Mouse (Mus musculus): ENCODE data around the gene Nbeal2. TPM values are rescaled to one million over a fixed set of nuclear protein-coding genes. Genes with fewer than 3 reads are reported as not detected.

Gene Nbeal2
- polyA plus RNA-seq, 1 experiment from 2014 or later: 5.0 TPM

DNA sequence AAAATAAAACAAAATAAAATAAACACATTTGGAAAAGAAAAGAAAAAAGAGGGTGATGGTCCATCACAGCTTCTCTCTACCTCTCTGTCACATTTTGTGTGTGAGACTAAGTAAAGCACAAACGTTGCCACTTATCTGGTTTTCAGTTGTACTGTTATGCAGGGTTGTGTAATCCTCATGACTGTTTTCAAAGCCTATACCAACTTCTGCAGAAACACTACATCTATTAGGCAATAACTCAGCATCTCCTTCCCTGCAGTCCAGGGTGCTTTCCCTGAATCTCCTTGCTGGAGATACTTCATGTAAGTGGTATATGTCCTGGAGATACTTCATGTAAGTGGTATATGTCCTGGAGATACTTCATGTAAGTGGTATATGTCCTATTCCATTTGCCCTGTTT lies 8.9 kb upstream of the Nbeal2 start:
- WGBS: 74% methylated on average over 1 of the region's 1 CpGs
- H3K27ac ChIP-seq (ENCODE audit: low read length): no peak overlapping the region
- no peak overlapping the region for H3K4me2 ChIP-seq (replicated peaks; ENCODE audit: low read depth, low read length)
- no peaks in the 10 kb centered on the region for H3K27me3 ChIP-seq (ENCODE audit: insufficient read depth, low read length)
- no peaks in the 10 kb centered on the region for H3K36me3 ChIP-seq (ENCODE audit: insufficient read depth, low read length)
- ATAC-seq (ENCODE audit: low FRiP score, low TSS enrichment): no peak
- H3K9ac ChIP-seq (replicated peaks; ENCODE audit: low read length): no peak overlapping the region
- H3K9me3 ChIP-seq (ENCODE audit: low read length): no peaks in the 10 kb centered on the region
- peaks cover 36% of the 10 kb centered on the region for H3K4me1 ChIP-seq (ENCODE audit: insufficient read depth, low read length)
- H3K4me3 ChIP-seq (ENCODE audit: low read length): no peak overlapping the region

GRCm38 (mm10) chr9:110660856-110661612 lies 7.1 kb upstream of the Nbeal2 start:
- no peak overlapping the region for H3K4me2 ChIP-seq (replicated peaks; ENCODE audit: low read depth, low read length)
- peaks cover 26% of the 10 kb centered on the region for H3K4me1 ChIP-seq (ENCODE audit: insufficient read depth, low read length)
- H3K36me3 ChIP-seq (ENCODE audit: insufficient read depth, low read length): no peaks in the 10 kb centered on the region
- 74% methylated on average over 7 of the region's 7 CpGs for WGBS
- H3K9me3 ChIP-seq (ENCODE audit: low read length): no peaks in the 10 kb centered on the region
- no peak for ATAC-seq (ENCODE audit: low FRiP score, low TSS enrichment)
- H3K27me3 ChIP-seq (ENCODE audit: insufficient read depth, low read length): no peaks in the 10 kb centered on the region
- H3K4me3 ChIP-seq (ENCODE audit: low read length): no peak overlapping the region
- H3K27ac ChIP-seq (ENCODE audit: low read length): no peak overlapping the region
- no peak overlapping the region for H3K9ac ChIP-seq (replicated peaks; ENCODE audit: low read length)

DNA sequence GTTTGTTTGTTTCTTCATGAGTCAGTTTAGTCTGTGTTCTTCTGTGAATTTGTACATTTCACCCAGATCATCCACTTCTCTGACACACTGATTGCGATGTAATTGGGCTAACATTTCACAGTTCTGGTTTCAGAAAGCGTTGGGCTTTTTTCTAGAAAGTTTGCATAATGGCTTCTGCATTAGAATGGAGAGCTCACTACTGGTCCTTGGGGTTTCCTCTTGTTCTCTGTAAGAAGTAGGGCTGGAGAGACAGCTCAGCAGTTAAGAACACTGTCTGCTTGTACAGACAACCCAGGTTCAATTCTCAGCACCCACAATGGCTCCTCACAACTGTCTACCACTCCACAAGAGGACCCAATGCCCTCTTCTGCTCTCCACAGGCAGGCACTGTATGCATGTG lies 6.2 kb upstream of the Nbeal2 start:
- 85% methylated on average over 2 of the region's 2 CpGs for WGBS

GRCm38 (mm10) chr9:110659521-110659920 lies 5.6 kb upstream of the Nbeal2 start:
- no peak for ATAC-seq (ENCODE audit: low FRiP score, low TSS enrichment)
- Histone ChIP-seq H3K27ac (ENCODE audit: low read length) (no peak overlapping the region), H3K9ac (replicated peaks; ENCODE audit: low read length) (no peak overlapping the region), H3K4me1 (ENCODE audit: insufficient read depth, low read length) (peaks cover 24% of the 10 kb centered on the region), H3K4me2 (replicated peaks; ENCODE audit: low read depth, low read length) (no peak overlapping the region), H3K9me3 (ENCODE audit: low read length) (no peaks in the 10 kb centered on the region), H3K36me3 (ENCODE audit: insufficient read depth, low read length) (no peaks in the 10 kb centered on the region), H3K4me3 (ENCODE audit: low read length) (no peak overlapping the region), H3K27me3 (ENCODE audit: insufficient read depth, low read length) (no peaks in the 10 kb centered on the region)
- WGBS: 91% methylated on average over 12 of the region's 12 CpGs

More for the DNA sequence above, 6.2 kb upstream of the Nbeal2 start:
- Histone ChIP-seq H3K36me3 (ENCODE audit: insufficient read depth, low read length) (no peaks in the 10 kb centered on the region), H3K4me2 (replicated peaks; ENCODE audit: low read depth, low read length) (no peak overlapping the region), H3K4me3 (ENCODE audit: low read length) (no peak overlapping the region), H3K27me3 (ENCODE audit: insufficient read depth, low read length) (no peaks in the 10 kb centered on the region), H3K27ac (ENCODE audit: low read length) (no peak overlapping the region), H3K4me1 (ENCODE audit: insufficient read depth, low read length) (peaks cover 23% of the 10 kb centered on the region), H3K9ac (replicated peaks; ENCODE audit: low read length) (no peak overlapping the region), H3K9me3 (ENCODE audit: low read length) (no peaks in the 10 kb centered on the region)
- no peak for ATAC-seq (ENCODE audit: low FRiP score, low TSS enrichment)

DNA sequence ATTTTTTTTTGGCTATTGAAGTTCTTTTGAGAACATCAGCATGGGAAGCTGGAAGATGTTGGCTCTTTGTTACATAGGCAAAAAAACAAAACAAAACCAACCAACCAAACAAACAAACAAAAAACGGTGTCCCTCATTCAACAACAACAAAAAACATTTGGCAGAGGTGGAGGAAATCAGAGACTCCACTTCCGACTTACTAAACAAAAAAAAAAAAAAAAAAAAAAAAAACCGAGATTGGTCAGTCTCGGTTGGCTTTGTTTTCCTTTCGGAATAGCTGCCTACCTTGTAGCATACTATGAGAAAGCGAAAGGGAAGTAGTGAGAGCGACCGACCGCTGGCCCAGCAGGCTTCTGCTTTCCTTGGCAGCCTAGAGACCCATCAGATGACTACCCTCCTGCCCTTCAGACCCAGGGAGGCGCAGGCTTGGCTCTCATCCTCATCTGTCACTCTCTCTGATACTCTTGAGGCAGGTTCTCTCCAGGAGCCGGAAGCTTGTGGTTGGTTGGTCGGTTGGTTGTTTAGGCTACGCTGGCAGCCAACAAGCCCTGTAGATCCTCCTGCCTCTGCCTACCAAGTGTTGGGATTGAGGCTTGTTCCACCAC lies 3.6 kb upstream of the Nbeal2 start:
- WGBS: 73% methylated on average over 13 of the region's 13 CpGs
- no peaks in the 10 kb centered on the region for H3K27me3 ChIP-seq (ENCODE audit: insufficient read depth, low read length)
- H3K9ac ChIP-seq (replicated peaks; ENCODE audit: low read length): peak overlapping the region; percentile 88
- H3K4me2 ChIP-seq (replicated peaks; ENCODE audit: low read depth, low read length): peak overlapping the region; percentile 67
- no peak for ATAC-seq (ENCODE audit: low FRiP score, low TSS enrichment)
- peak overlapping the region; percentile 70; the same call in 1 of the 2 replicates for H3K4me3 ChIP-seq (ENCODE audit: low read length)
- no peaks in the 10 kb centered on the region for H3K36me3 ChIP-seq (ENCODE audit: insufficient read depth, low read length)
- H3K4me1 ChIP-seq (ENCODE audit: insufficient read depth, low read length): peaks cover 30% of the 10 kb centered on the region
- H3K9me3 ChIP-seq (ENCODE audit: low read length): no peaks in the 10 kb centered on the region
- H3K27ac ChIP-seq (ENCODE audit: low read length): no peak overlapping the region; the same call in 1 of the 2 replicates

DNA sequence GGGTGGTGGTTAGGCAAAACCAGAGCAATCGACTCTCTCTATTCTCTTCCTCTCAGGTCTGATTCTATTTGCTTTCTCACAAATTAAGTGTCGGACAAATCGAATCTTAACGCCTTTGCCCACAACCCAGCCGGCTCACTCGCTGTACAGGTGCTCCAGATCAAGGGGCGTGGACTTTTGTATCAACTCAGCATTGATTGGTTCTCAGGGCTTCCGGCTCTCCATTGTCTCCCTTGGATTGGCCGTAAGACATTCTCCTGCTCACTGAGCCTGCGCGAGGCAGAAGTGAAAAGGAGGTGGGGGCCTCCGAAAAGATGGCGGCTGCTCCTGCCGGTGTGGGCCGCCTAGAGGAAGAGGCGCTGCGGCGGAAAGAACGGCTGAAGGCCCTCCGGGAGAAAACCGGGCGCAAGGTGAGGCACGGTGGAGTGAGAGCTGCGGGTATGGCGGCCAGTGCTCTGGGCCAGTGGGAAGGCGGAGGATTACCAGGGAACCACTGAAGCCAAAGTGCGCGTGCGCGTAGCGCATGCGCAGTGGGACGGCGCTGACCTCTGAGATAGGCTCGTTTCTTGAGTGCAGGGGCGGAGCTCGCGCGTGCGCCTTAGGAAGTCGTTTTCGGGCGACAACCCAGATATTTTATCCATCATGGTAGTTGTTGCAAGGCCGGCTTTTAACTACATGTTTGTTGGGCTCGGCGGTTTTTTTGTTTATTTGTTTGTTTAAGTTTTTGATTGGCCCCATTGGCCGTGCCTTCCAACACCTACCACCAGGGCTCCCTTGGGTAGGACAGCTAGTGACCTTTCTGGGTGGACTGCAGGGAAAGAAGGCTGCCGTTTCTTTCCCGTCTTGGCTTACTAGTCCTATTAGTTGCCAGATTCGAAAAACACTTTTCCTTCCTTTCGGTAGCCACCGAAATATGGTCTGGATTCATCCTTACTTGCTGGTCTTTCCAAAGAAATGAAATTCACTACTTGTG lies 2.6 kb upstream of the Nbeal2 start, which contains the start of gene Ccdc12:
TSS of gene Ccdc12 (plus strand) at position 255 of the 973 bp plus-strand sequence.
- under 1% methylated on average over 52 of the region's 52 CpGs for WGBS
- peaks cover 38% of the 10 kb centered on the region for H3K4me1 ChIP-seq (ENCODE audit: insufficient read depth, low read length)
- peak within 1 kb of the TSS; percentile 70 for H3K4me2 ChIP-seq (replicated peaks; ENCODE audit: low read depth, low read length)
- peak within 1 kb of the TSS; percentile 70 for H3K4me3 ChIP-seq (ENCODE audit: low read length)
- peak; percentile 88 for ATAC-seq (ENCODE audit: low FRiP score, low TSS enrichment)
- no peaks in the 10 kb centered on the region for H3K27me3 ChIP-seq (ENCODE audit: insufficient read depth, low read length)
- H3K27ac ChIP-seq (ENCODE audit: low read length): peak within 1 kb of the TSS; percentile 89
- no peaks in the 10 kb centered on the region for H3K36me3 ChIP-seq (ENCODE audit: insufficient read depth, low read length)
- peak within 1 kb of the TSS; percentile 88 for H3K9ac ChIP-seq (replicated peaks; ENCODE audit: low read length)
- no peaks in the 10 kb centered on the region for H3K9me3 ChIP-seq (ENCODE audit: low read length)

DNA sequence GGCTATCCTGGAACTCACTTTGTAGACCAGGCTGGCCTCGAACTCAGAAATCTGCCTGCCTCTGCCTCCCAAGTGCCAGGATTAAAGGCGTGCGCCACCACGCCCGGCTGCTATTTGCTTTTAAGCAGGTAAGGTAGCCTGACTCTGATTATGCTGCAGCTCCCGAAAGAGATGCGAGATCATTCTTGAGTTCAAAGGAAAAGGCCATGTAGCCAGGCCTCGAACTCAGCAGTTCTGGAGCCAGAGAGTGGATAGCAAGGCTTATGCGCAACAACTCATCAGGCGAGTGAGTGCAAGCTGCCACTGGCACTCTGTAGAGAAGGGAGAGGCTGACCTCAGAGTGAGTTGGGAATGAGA lies 1.7 kb upstream of the Nbeal2 start:
- Histone ChIP-seq H3K27ac (ENCODE audit: low read length) (peak overlapping the region; percentile 85), H3K27me3 (ENCODE audit: insufficient read depth, low read length) (no peaks in the 10 kb centered on the region), H3K9me3 (ENCODE audit: low read length) (no peaks in the 10 kb centered on the region), H3K9ac (replicated peaks; ENCODE audit: low read length) (peak overlapping the region; percentile 46), H3K4me1 (ENCODE audit: insufficient read depth, low read length) (peaks cover 33% of the 10 kb centered on the region), H3K4me3 (ENCODE audit: low read length) (peak overlapping the region; percentile 70), H3K4me2 (replicated peaks; ENCODE audit: low read depth, low read length) (peak overlapping the region; percentile 70), H3K36me3 (ENCODE audit: insufficient read depth, low read length) (no peaks in the 10 kb centered on the region)
- ATAC-seq (ENCODE audit: low FRiP score, low TSS enrichment): no peak
- WGBS: 80% methylated on average over 10 of the region's 10 CpGs

DNA sequence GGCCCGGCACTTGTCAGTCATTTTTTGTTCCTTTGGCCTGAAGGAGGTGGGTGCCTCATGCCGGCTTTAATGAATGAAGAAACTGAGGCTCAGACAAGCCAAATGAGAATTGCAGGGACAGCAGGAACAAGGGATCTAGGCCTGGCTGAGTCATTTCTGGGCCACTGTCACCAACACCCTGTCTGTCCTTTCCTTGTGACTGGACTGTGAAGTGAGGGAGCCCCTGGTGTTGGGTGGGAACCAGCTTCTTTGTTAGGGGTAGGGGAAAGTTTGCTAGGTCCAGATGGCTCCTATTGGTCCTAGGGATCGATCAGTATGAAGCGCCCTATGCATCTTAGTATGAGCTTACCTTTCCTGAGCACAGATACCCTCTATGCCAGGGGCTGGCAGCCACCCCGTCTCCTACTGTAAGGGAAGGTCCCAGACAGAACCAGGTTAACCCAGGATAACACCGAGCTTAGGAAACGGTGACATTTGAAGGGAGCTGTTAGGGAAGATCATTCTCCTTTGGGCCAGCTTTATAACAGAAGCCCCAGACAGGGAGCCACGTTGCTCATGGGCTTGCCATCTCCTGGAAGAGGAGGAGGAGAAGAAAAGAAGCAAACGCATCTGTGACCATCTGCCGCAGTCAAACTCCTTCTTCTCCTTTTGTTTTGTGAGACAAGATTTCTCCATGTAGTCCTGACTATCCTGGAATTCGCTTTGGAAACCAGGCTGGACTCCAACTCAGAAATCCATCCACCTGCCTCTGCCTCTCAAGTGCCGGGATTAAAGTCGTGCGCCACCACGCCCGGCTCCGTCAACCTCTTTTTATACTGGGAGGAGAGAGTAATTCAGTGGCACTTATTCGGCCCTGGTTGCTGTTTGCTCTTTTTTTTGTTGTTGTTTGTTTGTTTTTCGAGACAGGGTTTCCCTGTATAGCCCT lies 1.0 kb upstream of the Nbeal2 start:
- Histone ChIP-seq H3K36me3 (ENCODE audit: insufficient read depth, low read length) (no peaks in the 10 kb centered on the region), H3K27ac (ENCODE audit: low read length) (peak overlapping the region; percentile 63), H3K4me2 (replicated peaks; ENCODE audit: low read depth, low read length) (peak overlapping the region; percentile 80), H3K4me3 (ENCODE audit: low read length) (peak overlapping the region; percentile 63), H3K9ac (replicated peaks; ENCODE audit: low read length) (peak overlapping the region; percentile 33; the same call in 1 of the 2 replicates), H3K27me3 (ENCODE audit: insufficient read depth, low read length) (no peaks in the 10 kb centered on the region), H3K4me1 (ENCODE audit: insufficient read depth, low read length) (peaks cover 33% of the 10 kb centered on the region), H3K9me3 (ENCODE audit: low read length) (no peaks in the 10 kb centered on the region)
- WGBS: 82% methylated on average over 19 of the region's 19 CpGs
- ATAC-seq (ENCODE audit: low FRiP score, low TSS enrichment): no peak

All from kidney, embryonic 16.5 days (tissue).